Mouse (Mus musculus) stomach, postnatal 0 days (tissue): ENCODE measurements around the gene Rnd3.

Experiments used
- CTCF ChIP-seq: IDR thresholded peaks from 2 replicates; pipeline ENCODE4 v1.5.1; 2016; ENCODE audit warnings: antibody characterized with exemption, low read depth, mild to moderate bottlenecking, moderate library complexity
- EP300 ChIP-seq: optimal IDR thresholded peaks from 2 replicates; pipeline ENCODE3; 2016; ENCODE audit warnings: antibody characterized with exemption

- no peak for TF ChIP-seq EP300
- no peak for TF ChIP-seq CTCF
These were observed 9.5 kb downstream of the Rnd3 start for GRCm38 (mm10) chr2:51139218-51139911.
